Mouse (Mus musculus) gastrocnemius, adult 18-20 months (tissue): ENCODE measurements at regions not wholly inside any gene's neighbourhood (a gene's known extent, or its start where the extent isn't known, plus 50 kb on each side); places are given as distances from the start of the nearest gene placed in this dataset.
A peak's percentile ranks its signal among the peaks of the same experiment; 100 is the strongest.
"Not testable (repeated sequence)": the region's sequence is repeated elsewhere in the genome, so short reads cannot be mapped to it uniquely, and the experiment has no call there.

Experiments used
- DNase-seq: peaks from one replicate; pipeline ENCODE4 v3.0.0; 2021; ENCODE audit warnings: low spot score

DNA sequence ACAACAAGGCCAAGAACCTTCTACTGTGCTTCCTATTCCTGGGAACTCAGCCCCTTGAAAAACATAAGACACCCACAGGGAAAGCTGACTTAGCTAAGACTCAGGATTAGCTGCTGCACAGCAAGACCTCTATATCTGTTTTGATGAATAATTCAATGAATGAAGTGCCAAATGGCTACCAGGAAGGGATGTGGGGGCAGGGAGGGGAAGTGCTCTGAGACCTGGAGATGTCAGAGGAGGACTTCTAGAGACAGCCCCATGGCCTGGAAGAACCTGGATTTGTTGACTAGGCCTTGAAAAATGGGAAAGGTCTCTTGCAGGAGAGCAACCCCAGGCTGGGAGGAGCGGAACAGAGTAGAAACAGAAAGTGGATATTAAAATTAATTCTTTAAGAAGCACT lies 388.5 kb upstream of the Klhl29 start:
- DNase-seq: no peak

- DNase-seq: peak; percentile 79
Observed at GRCm38 (mm10) chr12:5762306-5762927, 386.9 kb upstream of the Klhl29 start.

- no peak for DNase-seq
Observed at GRCm38 (mm10) chr12:5759485-5759884, 384.0 kb upstream of the Klhl29 start.

DNA sequence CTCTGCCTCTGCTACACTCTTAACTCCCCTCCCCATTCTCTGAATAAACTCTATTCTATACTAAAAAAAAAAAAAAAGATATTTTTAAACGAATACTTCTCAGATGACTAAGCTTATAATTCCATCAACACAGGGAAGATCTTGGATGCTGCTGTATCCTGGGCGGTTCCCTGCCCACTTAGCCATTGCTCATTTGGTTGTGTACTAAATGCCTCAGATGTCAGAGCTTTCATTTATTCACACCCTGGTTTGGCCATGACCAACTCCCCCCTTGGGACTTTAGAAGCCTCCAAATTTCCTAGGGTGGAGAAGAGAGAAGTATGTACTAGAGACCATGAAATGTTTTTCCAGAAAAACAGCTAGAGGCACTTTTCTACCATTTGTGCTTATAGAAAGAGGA lies 382.3 kb upstream of the Klhl29 start:
- DNase-seq: peak; percentile 43

GRCm38 (mm10) chr12:5757361-5757760 lies 381.9 kb upstream of the Klhl29 start:
- peak; percentile 42 for DNase-seq

GRCm38 (mm10) chr12:5753831-5754230 lies 378.3 kb upstream of the Klhl29 start:
- no peak for DNase-seq

DNA sequence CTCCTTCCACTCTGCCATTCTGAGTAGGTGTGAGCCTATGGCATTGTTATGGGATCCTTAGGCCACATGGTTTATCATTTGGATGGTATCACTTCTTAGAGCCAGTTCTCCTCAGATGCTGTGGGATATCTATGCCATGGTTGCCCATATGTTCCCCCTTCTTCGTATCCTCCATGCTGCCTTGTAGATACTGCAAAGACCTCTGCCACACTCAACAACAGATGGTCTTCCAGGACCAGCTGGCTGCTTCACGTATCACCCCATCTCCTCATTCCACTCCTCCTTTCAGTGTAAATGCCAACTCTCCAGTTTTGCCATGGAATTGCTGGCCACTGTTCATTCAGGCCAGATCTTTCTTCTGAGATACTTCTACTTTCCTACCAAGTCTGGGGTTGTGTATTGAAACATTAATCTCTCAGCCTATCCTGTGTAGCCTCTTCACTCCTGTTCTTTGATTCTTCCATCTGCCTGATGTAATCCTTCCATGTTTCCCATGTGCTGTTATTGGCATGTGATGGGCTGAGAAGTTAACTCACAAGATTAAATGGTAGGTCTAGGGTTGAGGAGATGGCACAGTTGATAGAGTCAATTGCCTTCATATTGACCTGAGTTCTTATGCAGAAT lies 368.7 kb upstream of the Klhl29 start:
- DNase-seq: no peak

DNA sequence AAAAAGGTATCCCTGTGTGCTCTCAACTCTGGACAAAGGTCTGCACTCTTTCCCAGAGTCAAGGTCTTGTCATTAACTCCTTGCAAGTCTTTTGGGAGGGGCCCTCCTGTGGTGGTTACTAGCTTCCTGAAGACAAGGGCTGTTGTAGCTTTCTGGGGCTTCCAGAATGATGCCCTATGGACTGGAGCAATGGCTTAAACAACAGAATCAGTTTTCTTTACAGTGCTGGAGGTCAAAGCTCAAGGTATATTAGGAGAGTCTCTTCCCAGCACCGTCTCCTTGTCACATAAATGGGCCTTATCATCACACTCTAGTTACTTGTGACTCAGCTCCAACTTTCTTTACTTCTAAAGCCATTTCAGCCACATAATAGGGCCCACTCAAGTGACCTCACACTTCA lies 360.6 kb upstream of the Klhl29 start:
- DNase-seq: no peak

GRCm38 (mm10) chr12:5734902-5735301 lies 359.4 kb upstream of the Klhl29 start:
- no peak for DNase-seq

- DNase-seq: no peak
Observed at GRCm38 (mm10) chr12:5723113-5723512, 347.6 kb upstream of the Klhl29 start.

- not testable (repeated sequence) for DNase-seq
Observed at GRCm38 (mm10) chr12:5717527-5717926, 342.0 kb upstream of the Klhl29 start.

DNA sequence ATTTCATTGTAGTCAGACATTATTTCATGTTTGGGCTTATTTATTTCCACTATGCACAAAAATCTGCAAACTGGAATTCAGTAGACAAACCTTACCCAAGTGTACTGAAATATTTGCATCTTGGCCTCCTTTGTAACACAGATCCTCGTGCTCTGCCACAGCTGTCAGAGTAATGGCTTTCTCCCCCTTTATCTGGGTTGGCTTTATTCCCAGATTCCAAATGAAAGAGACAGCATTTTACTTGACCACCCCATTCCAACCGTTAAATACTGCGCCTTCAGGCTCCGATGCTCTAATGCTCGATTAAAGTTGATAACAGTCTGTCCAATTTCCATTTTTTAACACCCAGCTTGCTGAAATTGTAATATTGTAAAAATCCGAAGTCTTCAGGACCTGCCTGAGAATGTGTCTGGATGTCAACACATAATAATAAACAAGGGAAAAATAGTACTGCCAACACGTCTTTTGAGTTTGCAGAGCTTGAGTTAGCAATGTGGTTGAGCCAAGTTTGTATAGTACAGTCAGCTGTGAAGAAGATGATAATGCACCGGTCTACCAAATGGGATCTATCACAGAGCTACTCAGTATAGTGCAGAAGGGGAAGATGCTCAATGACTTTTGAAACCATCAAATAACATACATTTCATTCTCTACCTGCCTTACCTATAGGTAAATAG lies 323.4 kb upstream of the Klhl29 start:
- DNase-seq: no peak

DNA sequence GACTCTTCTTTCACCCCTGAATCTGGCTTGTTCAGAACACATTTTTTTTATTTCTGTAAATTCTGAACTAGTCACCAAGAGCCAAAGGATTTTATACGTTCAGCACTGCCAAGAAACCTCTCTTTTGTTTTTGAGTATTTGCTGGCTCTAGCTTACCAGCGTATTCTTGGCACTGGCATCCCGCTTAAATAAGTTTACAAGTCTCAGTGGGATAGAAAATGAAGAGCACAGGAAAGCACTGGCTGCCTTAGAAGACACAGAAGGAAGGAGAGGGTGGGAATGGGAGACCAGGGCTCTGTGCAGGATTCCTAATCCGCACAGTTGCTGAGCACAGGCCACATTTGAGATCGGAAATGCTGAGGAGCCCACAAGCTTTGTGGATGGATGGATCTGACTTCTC lies 306.7 kb upstream of the Klhl29 start:
- no peak for DNase-seq

GRCm38 (mm10) chr12:5678126-5678525 lies 302.6 kb upstream of the Klhl29 start:
- not testable (repeated sequence) for DNase-seq

DNA sequence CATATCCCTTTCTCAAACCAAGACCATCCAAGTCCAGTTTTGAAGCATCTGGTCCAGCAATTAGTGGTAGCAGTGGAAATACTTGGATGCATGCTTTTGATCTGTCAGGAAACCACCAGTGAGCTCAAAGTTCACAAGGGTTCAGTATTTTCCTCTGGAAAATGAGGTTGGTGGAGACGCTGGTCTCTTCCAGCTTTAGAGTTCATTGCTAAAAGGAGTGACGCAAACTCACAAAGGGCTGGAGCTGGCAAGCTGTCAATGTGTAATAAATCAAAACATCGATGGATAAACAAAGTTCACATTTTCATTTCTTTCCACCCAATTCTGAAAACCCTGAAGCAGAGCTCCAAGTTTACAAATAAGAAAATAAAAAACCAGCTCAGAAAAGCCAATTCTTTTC lies 293.0 kb upstream of the Klhl29 start:
- peak; percentile 66 for DNase-seq

- no peak for DNase-seq
Observed at GRCm38 (mm10) chr12:5637571-5638275, 262.2 kb upstream of the Klhl29 start.

GRCm38 (mm10) chr12:5633971-5634370 lies 258.5 kb upstream of the Klhl29 start:
- no peak for DNase-seq

DNA sequence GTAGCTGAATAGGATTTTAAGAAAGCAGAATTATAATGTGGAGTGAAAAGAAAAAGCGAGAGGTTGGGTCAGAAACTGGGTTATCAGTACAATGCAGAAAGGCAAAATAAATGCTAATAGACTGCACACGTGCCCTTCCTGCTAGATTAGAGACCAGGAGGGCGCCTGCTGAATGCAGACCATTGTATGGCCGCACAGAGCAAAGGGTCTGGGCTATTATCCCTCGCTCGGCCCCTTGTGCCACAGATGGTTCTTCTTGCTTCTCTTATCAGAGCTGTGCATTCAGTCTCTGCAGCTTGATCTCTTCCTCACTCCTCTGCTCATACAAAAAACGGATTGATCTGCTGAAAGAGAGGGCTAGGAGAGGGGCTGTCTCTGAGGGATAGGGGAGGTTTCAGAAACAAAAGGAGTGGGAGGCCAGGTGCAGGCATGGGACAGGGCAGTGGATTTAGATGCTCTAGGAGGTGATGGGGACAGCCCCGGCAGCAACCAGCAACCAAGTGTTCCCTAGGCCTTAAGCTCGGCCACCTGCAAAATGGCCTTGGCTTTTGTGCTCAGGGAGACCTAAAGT lies 225.7 kb upstream of the Klhl29 start:
- DNase-seq: no peak

GRCm38 (mm10) chr12:5599426-5599825 lies 223.9 kb upstream of the Klhl29 start:
- peak; percentile 50 for DNase-seq

DNA sequence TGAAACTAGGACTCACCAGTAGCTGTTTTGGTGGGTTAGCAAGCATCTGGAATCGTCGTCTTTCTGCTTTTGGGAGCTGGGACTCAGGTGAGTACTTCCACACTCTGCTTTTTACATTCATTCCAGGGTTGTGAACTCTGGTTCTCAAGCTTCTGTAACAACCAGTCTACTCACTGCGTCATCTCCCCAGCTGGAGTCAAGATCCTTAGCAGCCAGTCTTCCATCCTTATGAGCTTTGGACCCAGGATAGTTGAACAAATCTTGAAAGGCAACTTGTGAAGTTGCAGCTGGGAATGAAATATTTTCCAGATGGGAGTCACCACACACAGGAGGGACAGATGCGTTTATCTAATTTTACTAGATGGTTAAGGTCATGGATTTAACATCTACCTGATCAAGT lies 223.5 kb upstream of the Klhl29 start:
- peak; percentile 32 for DNase-seq

DNA sequence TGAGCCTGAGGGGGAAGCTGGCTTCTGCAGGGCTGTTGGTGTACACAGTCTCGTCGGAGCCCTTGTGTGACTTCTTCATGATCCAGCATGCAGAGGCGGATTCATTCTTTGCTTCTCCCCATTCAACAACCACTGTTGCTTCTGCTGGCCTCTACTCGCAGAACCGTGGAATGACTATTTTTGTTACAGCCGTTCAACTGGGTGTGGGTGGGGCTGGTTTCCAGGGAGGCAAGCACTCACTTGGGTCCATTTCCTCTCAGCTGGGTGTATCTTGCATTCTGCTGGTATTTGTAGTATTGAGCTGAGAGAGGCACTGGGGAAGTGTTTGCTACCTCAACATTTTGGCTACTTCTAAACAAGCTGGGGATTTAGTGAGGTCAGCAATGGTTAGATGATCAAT lies 197.3 kb upstream of the Klhl29 start:
- DNase-seq: peak; percentile 38

DNA sequence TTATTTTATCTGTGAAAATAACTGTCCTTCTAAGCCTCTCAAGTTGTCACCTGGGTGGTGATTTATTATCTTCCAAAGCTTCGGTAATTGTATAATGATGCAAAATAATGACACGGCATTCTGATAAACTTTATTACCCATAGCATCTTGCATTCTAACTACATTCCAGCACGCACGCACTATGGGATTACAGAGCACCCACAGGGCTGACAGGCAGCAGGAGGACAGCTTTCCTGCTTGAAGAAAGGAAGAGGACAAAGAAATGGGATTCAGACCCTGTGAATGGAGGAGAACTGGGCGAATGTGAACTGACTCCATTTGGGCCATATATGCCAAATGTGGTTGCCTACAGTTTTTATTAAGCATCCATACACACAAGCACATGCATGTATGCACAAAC lies 193.5 kb upstream of the Klhl29 start:
- DNase-seq: no peak
